Comparison of ENCODE assay signal across 12 mouse cellular contexts in the genomic region with DNA sequence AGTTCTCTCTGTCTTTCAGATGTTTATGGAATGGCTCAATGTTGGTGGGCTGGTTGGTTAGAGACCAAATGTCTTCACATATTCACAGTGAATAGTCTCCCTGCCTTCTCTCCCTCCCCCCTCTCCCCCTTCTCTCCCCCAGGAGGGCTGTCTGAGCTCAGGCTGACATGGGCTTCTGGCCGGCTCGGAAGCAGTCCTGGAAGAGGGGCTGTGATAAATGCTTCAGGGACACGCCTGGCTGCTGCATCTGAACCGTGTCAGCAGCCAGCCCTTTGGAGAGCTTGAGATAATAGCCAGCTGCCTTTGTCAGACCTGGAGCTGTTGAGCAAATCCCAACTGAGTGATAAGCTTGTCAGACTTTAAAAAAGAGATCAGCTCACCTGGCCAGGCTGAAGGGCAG. TPM values are rescaled to one million over a fixed set of nuclear protein-coding genes. Genes with fewer than 3 reads are reported as not detected.
DNase-seq lines count a peak whose midpoint lies in the region; ATAC-seq lines count a peak whose summit lies in the region.
"Had no signal": no experiment of that assay in that cellular context is flagged by ENCODE, and none has a peak within 500 bp of the region (broad histone marks: within the 10 kb centered on the region; RNA-seq: fewer than 3 reads in every experiment).

No protein-coding gene starts in this region.

- H3K36me3 ChIP-seq in kidney, embryonic 16.5 days (ENCODE audit: insufficient read depth, low read length) = no peaks in the 10 kb centered on the region
- H3K36me3 ChIP-seq in embryonic facial prominence, embryonic 10.5 days (replicated peaks) = no peaks in the 10 kb centered on the region
- H3K36me3 ChIP-seq in hindbrain, embryonic 11.5 days (ENCODE audit: control insufficient read depth, insufficient read depth, low read length) = no peaks in the 10 kb centered on the region
- H3K36me3 ChIP-seq in neural tube, embryonic 11.5 days (ENCODE audit: control insufficient read depth, insufficient read depth, low read length) = no peaks in the 10 kb centered on the region
- H3K36me3 ChIP-seq: G1E had no signal

- ATAC-seq in kidney, embryonic 16.5 days (ENCODE audit: low FRiP score, low TSS enrichment) = peak; percentile 84
- ATAC-seq in hindbrain, embryonic 11.5 days (ENCODE audit: low FRiP score) = peak; percentile 85
- peak; percentile 48 for ATAC-seq in neural tube, embryonic 11.5 days (ENCODE audit: insufficient read depth, low FRiP score, low TSS enrichment)
- ATAC-seq: liver, postnatal 0 days had no signal

- DNase-seq in kidney, adult 11 months = no peak
- peak; percentile 29 for DNase-seq in embryonic facial prominence, embryonic 10.5 days (ENCODE audit: low spot score)
- peak; percentile 47 for DNase-seq in hindbrain, embryonic 11.5 days (ENCODE audit: low spot score)
- DNase-seq in neural tube, embryonic 11.5 days (ENCODE audit: low spot score) = peak; percentile 66
- DNase-seq in frontal cortex, postnatal 36 days (ENCODE audit: low spot score in 2 of 2) = no peak
- DNase-seq in urinary bladder, postnatal 4 days (ENCODE audit: low spot score in 2 of 2) = no peak
- DNase-seq: adrenal gland, postnatal 10 days; cerebellum, postnatal 10 days; liver, postnatal 0 days; thymus, postnatal 36 days had no signal

- peaks cover 2% of the 10 kb centered on the region; the same call in 1 of the 2 replicates for H3K27me3 ChIP-seq in kidney, embryonic 16.5 days (ENCODE audit: insufficient read depth, low read length)
- peaks cover 21% of the 10 kb centered on the region for H3K27me3 ChIP-seq in embryonic facial prominence, embryonic 10.5 days (replicated peaks; ENCODE audit: low read depth, poor library complexity, severe bottlenecking)
- no peaks in the 10 kb centered on the region for H3K27me3 ChIP-seq in hindbrain, embryonic 11.5 days (ENCODE audit: control insufficient read depth, insufficient read depth, low read length)
- no peaks in the 10 kb centered on the region for H3K27me3 ChIP-seq in neural tube, embryonic 11.5 days (ENCODE audit: control insufficient read depth, insufficient read depth, low read length)

- no peak overlapping the region for H3K4me2 ChIP-seq in kidney, embryonic 16.5 days (replicated peaks; ENCODE audit: low read depth, low read length)
- H3K4me2 ChIP-seq in hindbrain, embryonic 11.5 days (replicated peaks; ENCODE audit: low read depth, low read length) = no peak overlapping the region
- H3K4me2 ChIP-seq in neural tube, embryonic 11.5 days (ENCODE audit: low read depth) = no peak overlapping the region

- no peaks in the 10 kb centered on the region for H3K9me3 ChIP-seq in kidney, embryonic 16.5 days (ENCODE audit: low read length)
- H3K9me3 ChIP-seq in embryonic facial prominence, embryonic 10.5 days = no peaks in the 10 kb centered on the region
- H3K9me3 ChIP-seq in hindbrain, embryonic 11.5 days (ENCODE audit: control insufficient read depth, low read length) = no peaks in the 10 kb centered on the region
- H3K9me3 ChIP-seq in neural tube, embryonic 11.5 days (ENCODE audit: control insufficient read depth, low read length) = no peaks in the 10 kb centered on the region
- H3K9me3 ChIP-seq: G1E had no signal

- H3K27ac ChIP-seq in kidney, embryonic 16.5 days (ENCODE audit: low read length) = no peak overlapping the region
- no peak overlapping the region for H3K27ac ChIP-seq in embryonic facial prominence, embryonic 10.5 days (replicated peaks)
- peak overlapping the region; percentile 78 for H3K27ac ChIP-seq in hindbrain, embryonic 11.5 days (ENCODE audit: low read depth, low read length)
- H3K27ac ChIP-seq in neural tube, embryonic 11.5 days (ENCODE audit: low read depth, low read length) = peak overlapping the region; percentile 78

- H3K4me1 ChIP-seq in kidney, embryonic 16.5 days (ENCODE audit: insufficient read depth, low read length) = peaks cover 13% of the 10 kb centered on the region; the same call in 1 of the 2 replicates
- peaks cover 18% of the 10 kb centered on the region for H3K4me1 ChIP-seq in embryonic facial prominence, embryonic 10.5 days
- peaks cover 7% of the 10 kb centered on the region; the same call in 1 of the 2 replicates for H3K4me1 ChIP-seq in hindbrain, embryonic 11.5 days (replicated peaks; ENCODE audit: control insufficient read depth, insufficient read depth, low read length)
- H3K4me1 ChIP-seq in neural tube, embryonic 11.5 days (ENCODE audit: control insufficient read depth, insufficient read depth, low read length) = peaks cover 24% of the 10 kb centered on the region

- no peak overlapping the region for H3K9ac ChIP-seq in kidney, embryonic 16.5 days (replicated peaks; ENCODE audit: low read length)
- no peak overlapping the region for H3K9ac ChIP-seq in hindbrain, embryonic 11.5 days (ENCODE audit: low read depth, low read length)
- no peak overlapping the region for H3K9ac ChIP-seq in neural tube, embryonic 11.5 days (ENCODE audit: low read length)
- H3K9ac ChIP-seq: liver, postnatal 0 days had no signal

- H3K4me3 ChIP-seq in kidney, embryonic 16.5 days (ENCODE audit: low read length) = no peak overlapping the region
- no peak overlapping the region for H3K4me3 ChIP-seq in embryonic facial prominence, embryonic 10.5 days
- no peak overlapping the region for H3K4me3 ChIP-seq in hindbrain, embryonic 11.5 days (ENCODE audit: low read depth, low read length)
- H3K4me3 ChIP-seq in neural tube, embryonic 11.5 days (ENCODE audit: low read depth, low read length) = no peak overlapping the region

- 0% methylated on average over 4 of the region's 4 CpGs for WGBS in kidney, embryonic 16.5 days
- 4% methylated on average over 4 of the region's 4 CpGs for WGBS in embryonic facial prominence, embryonic 10.5 days
- 5% methylated on average over 4 of the region's 4 CpGs for WGBS in hindbrain, embryonic 11.5 days
- 2% methylated on average over 4 of the region's 4 CpGs for WGBS in neural tube, embryonic 11.5 days

RNA-seq across cellular contexts. Expression of gene Pin1, which starts 38.0 kb away (rescaled TPM):
- polyA plus RNA-seq in kidney, embryonic 16.5 days (2015; fragmentation: Nextera tagmentation; extraction: Ambion mirVana) = 55.8 and 61.2 TPM in 2 replicates
- polyA plus RNA-seq in embryonic facial prominence, embryonic 10.5 days (2016; fragmentation: Nextera tagmentation; extraction: Ambion mirVana) = 82.2 and 87.9 TPM in 2 replicates
- polyA plus RNA-seq in hindbrain, embryonic 11.5 days (2014; fragmentation: Nextera tagmentation; extraction: Ambion mirVana) = 65.2 and 65.9 TPM in 2 replicates
- polyA plus RNA-seq in neural tube, embryonic 11.5 days (2014; fragmentation: Nextera tagmentation; extraction: Ambion mirVana) = 68.7 and 71.6 TPM in 2 replicates

RNA-seq across cellular contexts. Expression of gene Fbxl12, which starts 45.3 kb away (rescaled TPM):
- polyA plus RNA-seq in kidney, embryonic 16.5 days (2015; fragmentation: Nextera tagmentation; extraction: Ambion mirVana) = 20.5 and 24.5 TPM in 2 replicates
- 18.7 and 18.9 TPM in 2 replicates for polyA plus RNA-seq in embryonic facial prominence, embryonic 10.5 days (2016; fragmentation: Nextera tagmentation; extraction: Ambion mirVana)
- polyA plus RNA-seq in hindbrain, embryonic 11.5 days (2014; fragmentation: Nextera tagmentation; extraction: Ambion mirVana) = 12.6 and 14.3 TPM in 2 replicates
- polyA plus RNA-seq in neural tube, embryonic 11.5 days (2014; fragmentation: Nextera tagmentation; extraction: Ambion mirVana) = 15.3 and 15.8 TPM in 2 replicates

RNA-seq across cellular contexts. Expression of gene Ubl5, which starts 47.2 kb away (rescaled TPM):
- 331 and 349 TPM in 2 replicates for polyA plus RNA-seq in kidney, embryonic 16.5 days (2015; fragmentation: Nextera tagmentation; extraction: Ambion mirVana)
- polyA plus RNA-seq in embryonic facial prominence, embryonic 10.5 days (2016; fragmentation: Nextera tagmentation; extraction: Ambion mirVana) = 356 and 365 TPM in 2 replicates
- 448 and 456 TPM in 2 replicates for polyA plus RNA-seq in hindbrain, embryonic 11.5 days (2014; fragmentation: Nextera tagmentation; extraction: Ambion mirVana)
- 391 and 397 TPM in 2 replicates for polyA plus RNA-seq in neural tube, embryonic 11.5 days (2014; fragmentation: Nextera tagmentation; extraction: Ambion mirVana)

RNA-seq across cellular contexts. Expression of gene Olfm2, which starts 56.2 kb away (rescaled TPM):
- 6.5 and 6.6 TPM in 2 replicates for polyA plus RNA-seq in kidney, embryonic 16.5 days (2015; fragmentation: Nextera tagmentation; extraction: Ambion mirVana)
- polyA plus RNA-seq in embryonic facial prominence, embryonic 10.5 days (2016; fragmentation: Nextera tagmentation; extraction: Ambion mirVana) = 13.1 and 20.1 TPM in 2 replicates
- polyA plus RNA-seq in hindbrain, embryonic 11.5 days (2014; fragmentation: Nextera tagmentation; extraction: Ambion mirVana) = 64.4 and 65.1 TPM in 2 replicates
- 76.1 and 88.4 TPM in 2 replicates for polyA plus RNA-seq in neural tube, embryonic 11.5 days (2014; fragmentation: Nextera tagmentation; extraction: Ambion mirVana)
- polyA plus RNA-seq: G1E had no signal

Comparison
In these comparisons a context has a peak if more than half of its experiments do, and no peak if none do; other contexts are left out.
1. H3K27ac ChIP-seq: peak in hindbrain, embryonic 11.5 days (single experiment) and neural tube, embryonic 11.5 days (single experiment); none in kidney, embryonic 16.5 days (single experiment) and embryonic facial prominence, embryonic 10.5 days (single experiment).
2. DNase-seq: peak in embryonic facial prominence, embryonic 10.5 days (single experiment), hindbrain, embryonic 11.5 days (single experiment) and neural tube, embryonic 11.5 days (single experiment); none in kidney, adult 11 months (single experiment), frontal cortex, postnatal 36 days (0 of 2) and urinary bladder, postnatal 4 days (0 of 2).
3. Peak in every context shown above with its lines, with median percentiles within 50 percentile points of each other: ATAC-seq.